In the genomic region with DNA sequence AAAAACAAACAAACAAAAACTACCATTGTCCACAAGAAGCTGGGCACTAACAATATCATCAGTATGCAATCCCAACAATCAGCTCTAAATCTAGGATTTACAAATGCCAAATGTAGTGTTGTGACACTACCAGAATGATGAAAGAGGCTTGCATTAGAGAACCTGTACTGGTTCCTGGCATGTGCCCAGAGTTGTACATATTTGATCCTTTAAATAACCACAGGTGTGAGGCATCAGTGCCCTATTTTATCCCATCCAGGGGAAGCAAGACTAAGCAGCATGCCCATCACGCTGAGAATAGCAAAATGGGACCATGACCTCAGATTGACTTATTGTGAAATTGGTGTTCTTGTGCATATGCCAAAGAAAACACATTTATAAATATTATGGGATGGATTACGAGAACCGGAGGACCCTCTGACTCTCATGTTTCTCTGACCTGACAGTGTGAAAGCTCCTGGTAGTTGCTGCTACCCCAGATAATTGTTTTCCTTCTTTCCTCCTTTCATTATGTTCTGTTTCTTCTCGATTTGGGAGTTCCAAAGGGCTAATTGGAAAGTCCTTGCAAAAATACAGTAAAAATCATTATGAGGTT, we compare ENCODE assay signal across 20 mouse cellular contexts.
DNase-seq lines count a peak whose midpoint lies in the region; ATAC-seq and TF ChIP-seq lines count a peak whose summit lies in the region.
"Had no signal": no experiment of that assay in that cellular context is flagged by ENCODE, and none has a peak within 500 bp of the region (broad histone marks: within the 10 kb centered on the region; RNA-seq: fewer than 3 reads in every experiment).

No protein-coding gene starts in this region.

- peak; percentile 39 for DNase-seq in heart, adult 11 months
- no peak for DNase-seq in heart, adult 9 months (ENCODE audit: low spot score in 2 of 2)
- DNase-seq in lung, postnatal 4 days = no peak
- peak; percentile 65 for DNase-seq in lung, postnatal 0 days (ENCODE audit: low spot score)
- DNase-seq in spleen, postnatal 4 days (ENCODE audit: low spot score in 2 of 2) = no peak
- no peak for DNase-seq in layer of hippocampus, postnatal 36 days
- DNase-seq: cerebellum, adult 18-20 months; cerebellum, postnatal 14 days; gastrocnemius, postnatal 36 days; kidney, adult 8-10 months; kidney, postnatal 14 days; thymus, postnatal 4 days had no signal

- TF ChIP-seq CTCF in lung, postnatal 0 days (IDR thresholded peaks at IDR 0.05) = no peak

- peak; percentile 75; the same call in 1 of the 2 replicates for TF ChIP-seq EP300 in lung, postnatal 0 days (IDR thresholded peaks at IDR 0.05)

- WGBS in lung, embryonic 15.5 days = 39% methylated on average over 4 of the region's 4 CpGs
- WGBS in lung, postnatal 0 days = 43% methylated on average over 4 of the region's 4 CpGs

- no peaks in the 10 kb centered on the region for H3K36me3 ChIP-seq in lung, embryonic 15.5 days
- no peaks in the 10 kb centered on the region for H3K36me3 ChIP-seq in lung, postnatal 0 days (ENCODE audit: insufficient read depth, low read length)
- H3K36me3 ChIP-seq: embryonic facial prominence, embryonic 13.5 days; forebrain, embryonic 15.5 days; hindbrain, embryonic 15.5 days; stomach, embryonic 15.5 days had no signal

- no peaks in the 10 kb centered on the region for H3K27me3 ChIP-seq in lung, embryonic 15.5 days
- H3K27me3 ChIP-seq in lung, postnatal 0 days (replicated peaks; ENCODE audit: insufficient read depth, low read length) = no peaks in the 10 kb centered on the region
- H3K27me3 ChIP-seq: embryonic facial prominence, embryonic 13.5 days; forebrain, embryonic 15.5 days; hindbrain, embryonic 15.5 days; stomach, embryonic 15.5 days had no signal

- H3K27ac ChIP-seq in lung, embryonic 15.5 days = no peak overlapping the region
- H3K27ac ChIP-seq in lung, postnatal 0 days (ENCODE audit: low read length) = no peak overlapping the region
- H3K27ac ChIP-seq: embryonic facial prominence, embryonic 13.5 days; forebrain, embryonic 15.5 days; hindbrain, embryonic 15.5 days; liver, embryonic 14.5 days; stomach, embryonic 15.5 days had no signal

- no peak overlapping the region for H3K4me3 ChIP-seq in lung, embryonic 15.5 days
- H3K4me3 ChIP-seq in lung, postnatal 0 days (ENCODE audit: low read depth, low read length) = no peak overlapping the region
- H3K4me3 ChIP-seq: embryonic facial prominence, embryonic 13.5 days; forebrain, embryonic 15.5 days; hindbrain, embryonic 15.5 days; stomach, embryonic 15.5 days had no signal

- no peaks in the 10 kb centered on the region for H3K9me3 ChIP-seq in lung, embryonic 15.5 days
- no peaks in the 10 kb centered on the region for H3K9me3 ChIP-seq in lung, postnatal 0 days (ENCODE audit: low read length)
- H3K9me3 ChIP-seq: embryonic facial prominence, embryonic 13.5 days; forebrain, embryonic 15.5 days; hindbrain, embryonic 15.5 days; stomach, embryonic 15.5 days had no signal

- no peaks in the 10 kb centered on the region for H3K4me1 ChIP-seq in lung, embryonic 15.5 days
- no peaks in the 10 kb centered on the region for H3K4me1 ChIP-seq in lung, postnatal 0 days (ENCODE audit: insufficient read depth, low read depth, low read length)
- H3K4me1 ChIP-seq: embryonic facial prominence, embryonic 13.5 days; forebrain, embryonic 15.5 days; hindbrain, embryonic 15.5 days; stomach, embryonic 15.5 days had no signal

- no peak overlapping the region for H3K9ac ChIP-seq in lung, embryonic 15.5 days
- H3K9ac ChIP-seq in lung, postnatal 0 days (replicated peaks; ENCODE audit: low read depth) = no peak overlapping the region
- H3K9ac ChIP-seq: embryonic facial prominence, embryonic 13.5 days; forebrain, embryonic 15.5 days; hindbrain, embryonic 15.5 days; liver, embryonic 14.5 days; stomach, embryonic 15.5 days had no signal

- 0 out of 2 replicates have a peak, but pooled peaks have one; percentile 35 for ATAC-seq in lung, embryonic 15.5 days (ENCODE audit: borderline replicate concordance, extremely low read depth, low FRiP score, low TSS enrichment)
- peak; percentile 68 for ATAC-seq in lung, postnatal 0 days
- ATAC-seq: forebrain, embryonic 15.5 days had no signal

- no peak overlapping the region for H3K4me2 ChIP-seq in lung, embryonic 15.5 days
- no peak overlapping the region for H3K4me2 ChIP-seq in lung, postnatal 0 days (replicated peaks; ENCODE audit: low read depth, low read length)
- H3K4me2 ChIP-seq: embryonic facial prominence, embryonic 13.5 days; forebrain, embryonic 15.5 days; heart, embryonic 11.5 days; hindbrain, embryonic 15.5 days; midbrain, embryonic 11.5 days; stomach, embryonic 15.5 days had no signal

Comparison
In these comparisons a context has a peak if more than half of its experiments do, and no peak if none do; other contexts are left out.
1. DNase-seq: peak in heart, adult 11 months (single experiment) and lung, postnatal 0 days (single experiment); none in heart, adult 9 months (0 of 2), lung, postnatal 4 days (0 of 2), spleen, postnatal 4 days (0 of 2) and layer of hippocampus, postnatal 36 days (0 of 2).